In the genomic region with DNA sequence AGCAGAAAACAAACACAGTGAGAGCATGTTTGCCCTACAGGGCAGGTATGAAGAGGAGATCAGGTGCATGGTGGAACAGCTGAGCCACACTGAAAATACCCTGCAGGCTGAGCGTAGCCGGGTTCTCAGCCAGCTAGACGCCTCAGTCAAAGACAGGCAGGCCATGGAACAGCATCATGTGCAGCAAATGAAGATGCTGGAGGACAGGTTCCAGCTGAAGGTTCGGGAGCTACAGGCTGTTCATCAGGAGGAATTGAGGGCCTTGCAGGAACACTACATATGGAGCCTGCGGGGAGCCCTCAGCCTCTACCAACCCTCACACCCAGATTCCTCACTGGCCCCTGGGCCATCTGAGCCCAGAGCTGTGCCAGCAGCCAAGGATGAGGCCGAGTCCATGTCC, we compare ENCODE assay signal across 23 mouse cellular contexts. TPM values are rescaled to one million over a fixed set of nuclear protein-coding genes. Genes with fewer than 3 reads are reported as not detected.
DNase-seq lines count a peak whose midpoint lies in the region; ATAC-seq and TF ChIP-seq lines count a peak whose summit lies in the region.
"Had no signal": no experiment of that assay in that cellular context is flagged by ENCODE, and none has a peak within 500 bp of the region (broad histone marks: within the 10 kb centered on the region; RNA-seq: fewer than 3 reads in every experiment).

No protein-coding gene starts in this region.

- H3K79me2 ChIP-seq in myocyte (ENCODE audit: control insufficient read depth, insufficient read depth), result no peaks in the 10 kb centered on the region

- TF ChIP-seq CTCF in cerebellum, adult 2 months (IDR thresholded peaks at IDR 0.05; ENCODE audit: borderline replicate concordance, insufficient read depth, low read depth, low read length), result no peak

- no peaks in the 10 kb centered on the region for H3K27me3 ChIP-seq in cerebellum, adult 2 months (ENCODE audit: control insufficient read depth, insufficient read depth, low read length)
- no peaks in the 10 kb centered on the region for H3K27me3 ChIP-seq in myocyte (ENCODE audit: control insufficient read depth, insufficient read depth, insufficient read length)
- H3K27me3 ChIP-seq: embryonic facial prominence, embryonic 15.5 days; forebrain, embryonic 15.5 days; heart, embryonic 13.5 days; hindbrain, embryonic 12.5 days had no signal

- peak overlapping the region; percentile 98 for H3K27ac ChIP-seq in cerebellum, adult 2 months (ENCODE audit: insufficient read depth, low read length)
- H3K27ac ChIP-seq: embryonic facial prominence, embryonic 15.5 days; forebrain, embryonic 10.5 days; forebrain, embryonic 15.5 days; hindbrain, embryonic 12.5 days had no signal

- peak; percentile 62 to 63 for DNase-seq in cerebellum, adult 2 months
- DNase-seq in cerebellum, adult 11 months, result no peak
- peak; percentile 54 for DNase-seq in cerebellum, adult 8-10 months
- DNase-seq in cerebellum, postnatal 10 days, result peak; percentile 24 to 45
- no peak for DNase-seq in spleen, adult 12 weeks (ENCODE audit: low spot score)
- DNase-seq: adrenal gland, adult 2 months; adrenal gland, postnatal 25 days; embryo, embryonic 11 days; gastrocnemius, postnatal 36 days; heart, adult 11 months; heart, postnatal 4 days; kidney, adult 8-10 months had no signal

- WGBS in cerebellum, adult 2 months, result 16% methylated on average over 6 of the region's 6 CpGs

- no peak overlapping the region for H3K4me2 ChIP-seq in myocyte (ENCODE audit: low read depth)
- H3K4me2 ChIP-seq: embryonic facial prominence, embryonic 15.5 days; forebrain, embryonic 15.5 days; heart, embryonic 13.5 days; hindbrain, embryonic 12.5 days had no signal

- TF ChIP-seq POLR2A in cerebellum, adult 2 months (IDR thresholded peaks at IDR 0.05; ENCODE audit: borderline replicate concordance, insufficient read depth, low read length), result no peak
- no peak for TF ChIP-seq POLR2A in myocyte (IDR thresholded peaks at IDR 0.05; ENCODE audit: insufficient read length, low read depth)

- peaks cover 71% of the 10 kb centered on the region for H3K36me3 ChIP-seq in myocyte (ENCODE audit: control insufficient read depth, insufficient read depth)

- ATAC-seq in CD4-positive, CD25-positive, alpha-beta regulatory T cell, adult 4 months, result no peak
- ATAC-seq: forebrain, embryonic 15.5 days; hindbrain, embryonic 16.5 days; inflammation-experienced regulatory T-cells, adult 6 months; intestine, postnatal 0 days had no signal

- peaks cover 48% of the 10 kb centered on the region for H3K4me1 ChIP-seq in cerebellum, adult 2 months (ENCODE audit: control insufficient read depth, insufficient read depth, low read length)
- H3K4me1 ChIP-seq: forebrain, embryonic 10.5 days; forebrain, embryonic 15.5 days; hindbrain, embryonic 12.5 days had no signal

- H3K4me3 ChIP-seq in cerebellum, adult 2 months (replicated peaks; ENCODE audit: insufficient read depth, low read depth, low read length), result no peak overlapping the region
- no peak overlapping the region for H3K4me3 ChIP-seq in myocyte
- H3K4me3 ChIP-seq: embryonic facial prominence, embryonic 15.5 days; erythroblast, embryonic 14.5 days; forebrain, embryonic 10.5 days; forebrain, embryonic 15.5 days; heart, embryonic 13.5 days; hindbrain, embryonic 12.5 days had no signal

- no peak overlapping the region for H3ac ChIP-seq in myocyte (ENCODE audit: control insufficient read depth, insufficient read length)

TF ChIP-seq in myocyte, 11 proteins besides CTCF, POLR2A, EP300 and RAD21:
- TF ChIP-seq POLR2AphosphoS2 (IDR thresholded peaks at IDR 0.05; ENCODE audit: insufficient read length, low read depth), result peak; percentile 62
- no peak for TF ChIP-seq TCF12 (IDR thresholded peaks at IDR 0.05; ENCODE audit: insufficient read depth, poor library complexity, severe bottlenecking)
- TF ChIP-seq USF1 (IDR thresholded peaks at IDR 0.05; ENCODE audit: low read depth), result no peak
- TF ChIP-seq SRF (IDR thresholded peaks at IDR 0.05; ENCODE audit: control insufficient read depth, insufficient read length, low read depth), result no peak

RNA-seq across cellular contexts. Expression of gene Pld6, which starts 26.6 kb away (rescaled TPM):
- polyA plus RNA-seq in cerebellum, adult 2 months (2012; rRNA removed), result 2.3 and 2.5 TPM in 2 replicates
- 0.02 TPM for polyA plus RNA-seq in myocyte (2012; fragmentation: generic; extraction: Trizol)
- polyA plus RNA-seq in CD4-positive, CD25-positive, alpha-beta regulatory T cell, adult 4 months (2017; shearing (Covaris generic)), result under 1 TPM in 1 of 2 experiments, not detected in 1; 0.36 TPM
- polyA plus RNA-seq: erythroblast, embryonic 14.5 days had no signal

RNA-seq across cellular contexts. Expression of gene Flcn, which starts 49.0 kb away (rescaled TPM):
- polyA plus RNA-seq in cerebellum, adult 2 months (2012; rRNA removed), result 81.1 and 88.2 TPM in 2 replicates
- polyA plus RNA-seq in myocyte (2012; fragmentation: generic; extraction: Trizol), result 43.9 TPM
- 10 to 100 TPM; 26.9 to 39.0 TPM for polyA plus RNA-seq in CD4-positive, CD25-positive, alpha-beta regulatory T cell, adult 4 months (2017; shearing (Covaris generic))

Comparison
In these comparisons a context has a peak if more than half of its experiments do, and no peak if none do; other contexts are left out.
1. DNase-seq: peak in cerebellum, adult 2 months (2 of 2), cerebellum, adult 8-10 months (single experiment) and cerebellum, postnatal 10 days (2 of 2); none in cerebellum, adult 11 months (single experiment) and spleen, adult 12 weeks (single experiment).